Mouse (Mus musculus): ENCODE results near the gene Phactr2. TPM values are rescaled to one million over a fixed set of nuclear protein-coding genes. Genes with fewer than 3 reads are reported as not detected.

The Phactr2 gene
- polyA plus RNA-seq, 1 experiment from 2014 or later = 70.5 TPM

GRCm38 (mm10) chr10:13280298-13280853 lies 193.8 kb downstream of the Phactr2 start:
- Histone ChIP-seq H3K27ac (ENCODE audit: low read depth, low read length) (no peak overlapping the region; the same call in 1 of the 2 replicates), H3K9me3 (replicated peaks; ENCODE audit: control insufficient read depth, low read length) (no peaks in the 10 kb centered on the region), H3K4me1 (ENCODE audit: control insufficient read depth, insufficient read depth, low read length) (peaks cover 23% of the 10 kb centered on the region), H3K9ac (ENCODE audit: low read depth, low read length) (no peak overlapping the region), H3K4me2 (no peak overlapping the region), H3K4me3 (ENCODE audit: low read depth, low read length) (no peak overlapping the region), H3K27me3 (ENCODE audit: control insufficient read depth, insufficient read depth, low read length) (no peaks in the 10 kb centered on the region), H3K36me3 (ENCODE audit: control insufficient read depth, insufficient read depth, low read length) (no peaks in the 10 kb centered on the region; the same call in 1 of the 2 replicates)
- WGBS (ENCODE audit: insufficient replicate concordance) = 28% methylated on average over 6 of the region's 6 CpGs
- ATAC-seq (replicated peaks; ENCODE audit: insufficient number of reproducible peaks, low FRiP score, low TSS enrichment) = peak; percentile 65

GRCm38 (mm10) chr10:13276298-13276697 lies 197.9 kb downstream of the Phactr2 start:
- Histone ChIP-seq H3K4me2 (no peak overlapping the region), H3K4me1 (ENCODE audit: control insufficient read depth, insufficient read depth, low read length) (peaks cover 23% of the 10 kb centered on the region; the same call in 1 of the 2 replicates), H3K9me3 (replicated peaks; ENCODE audit: control insufficient read depth, low read length) (no peaks in the 10 kb centered on the region), H3K4me3 (ENCODE audit: low read depth, low read length) (no peak overlapping the region), H3K36me3 (ENCODE audit: control insufficient read depth, insufficient read depth, low read length) (no peaks in the 10 kb centered on the region; the same call in 1 of the 2 replicates), H3K27ac (ENCODE audit: low read depth, low read length) (no peak overlapping the region), H3K9ac (ENCODE audit: low read depth, low read length) (no peak overlapping the region), H3K27me3 (ENCODE audit: control insufficient read depth, insufficient read depth, low read length) (no peaks in the 10 kb centered on the region)
- no peak for ATAC-seq (replicated peaks; ENCODE audit: insufficient number of reproducible peaks, low FRiP score, low TSS enrichment)
- WGBS (ENCODE audit: insufficient replicate concordance) = 79% methylated on average over 5 of the region's 5 CpGs

GRCm38 (mm10) chr10:13275152-13275551 lies 199.1 kb downstream of the Phactr2 start:
- Histone ChIP-seq H3K4me3 (ENCODE audit: low read depth, low read length) (no peak overlapping the region), H3K27ac (ENCODE audit: low read depth, low read length) (peak overlapping the region; percentile 57), H3K4me1 (ENCODE audit: control insufficient read depth, insufficient read depth, low read length) (peaks cover 25% of the 10 kb centered on the region; the same call in 1 of the 2 replicates), H3K9me3 (replicated peaks; ENCODE audit: control insufficient read depth, low read length) (no peaks in the 10 kb centered on the region), H3K4me2 (no peak overlapping the region), H3K36me3 (ENCODE audit: control insufficient read depth, insufficient read depth, low read length) (no peaks in the 10 kb centered on the region; the same call in 1 of the 2 replicates), H3K27me3 (ENCODE audit: control insufficient read depth, insufficient read depth, low read length) (no peaks in the 10 kb centered on the region), H3K9ac (ENCODE audit: low read depth, low read length) (no peak overlapping the region)
- WGBS (ENCODE audit: insufficient replicate concordance) = 46% methylated on average over 6 of the region's 6 CpGs
- no peak for ATAC-seq (replicated peaks; ENCODE audit: insufficient number of reproducible peaks, low FRiP score, low TSS enrichment)

- ATAC-seq (replicated peaks; ENCODE audit: insufficient number of reproducible peaks, low FRiP score, low TSS enrichment) = no peak; the same call in 1 of the 2 replicates
- peak overlapping the region; percentile 73 for H3K27ac ChIP-seq (ENCODE audit: low read depth, low read length)
- no peaks in the 10 kb centered on the region; the same call in 1 of the 2 replicates for H3K36me3 ChIP-seq (ENCODE audit: control insufficient read depth, insufficient read depth, low read length)
- no peaks in the 10 kb centered on the region for H3K9me3 ChIP-seq (replicated peaks; ENCODE audit: control insufficient read depth, low read length)
- 25% methylated on average over 4 of the region's 4 CpGs for WGBS (ENCODE audit: insufficient replicate concordance)
- H3K27me3 ChIP-seq (ENCODE audit: control insufficient read depth, insufficient read depth, low read length) = no peaks in the 10 kb centered on the region
- no peak overlapping the region for H3K4me3 ChIP-seq (ENCODE audit: low read depth, low read length)
- H3K4me2 ChIP-seq = no peak overlapping the region
- H3K4me1 ChIP-seq (ENCODE audit: control insufficient read depth, insufficient read depth, low read length) = peaks cover 25% of the 10 kb centered on the region; the same call in 1 of the 2 replicates
- no peak overlapping the region for H3K9ac ChIP-seq (ENCODE audit: low read depth, low read length)
Measured at GRCm38 (mm10) chr10:13274699-13275098, 199.5 kb downstream of the Phactr2 start.

GRCm38 (mm10) chr10:13273756-13274155 lies 200.5 kb downstream of the Phactr2 start:
- Histone ChIP-seq H3K27ac (ENCODE audit: low read depth, low read length) (0 out of 2 replicates have a peak overlapping the region, but pooled peaks have one; percentile 29), H3K36me3 (ENCODE audit: control insufficient read depth, insufficient read depth, low read length) (no peaks in the 10 kb centered on the region; the same call in 1 of the 2 replicates), H3K4me1 (ENCODE audit: control insufficient read depth, insufficient read depth, low read length) (peaks cover 25% of the 10 kb centered on the region; the same call in 1 of the 2 replicates), H3K9ac (ENCODE audit: low read depth, low read length) (no peak overlapping the region), H3K27me3 (ENCODE audit: control insufficient read depth, insufficient read depth, low read length) (no peaks in the 10 kb centered on the region), H3K4me2 (no peak overlapping the region), H3K4me3 (ENCODE audit: low read depth, low read length) (no peak overlapping the region), H3K9me3 (replicated peaks; ENCODE audit: control insufficient read depth, low read length) (no peaks in the 10 kb centered on the region)
- WGBS (ENCODE audit: insufficient replicate concordance) = 74% methylated on average over 1 of the region's 1 CpGs
- no peak for ATAC-seq (replicated peaks; ENCODE audit: insufficient number of reproducible peaks, low FRiP score, low TSS enrichment)

GRCm38 (mm10) chr10:13271716-13272115 lies 202.5 kb downstream of the Phactr2 start:
- H3K9ac ChIP-seq (ENCODE audit: low read depth, low read length) = no peak overlapping the region
- ATAC-seq (replicated peaks; ENCODE audit: insufficient number of reproducible peaks, low FRiP score, low TSS enrichment) = no peak
- no peak overlapping the region for H3K4me3 ChIP-seq (ENCODE audit: low read depth, low read length)
- H3K9me3 ChIP-seq (replicated peaks; ENCODE audit: control insufficient read depth, low read length) = no peaks in the 10 kb centered on the region
- peaks cover 17% of the 10 kb centered on the region; the same call in 1 of the 2 replicates for H3K4me1 ChIP-seq (ENCODE audit: control insufficient read depth, insufficient read depth, low read length)
- H3K27ac ChIP-seq (ENCODE audit: low read depth, low read length) = no peak overlapping the region
- H3K27me3 ChIP-seq (ENCODE audit: control insufficient read depth, insufficient read depth, low read length) = no peaks in the 10 kb centered on the region
- 83% methylated on average over 8 of the region's 8 CpGs for WGBS (ENCODE audit: insufficient replicate concordance)
- no peaks in the 10 kb centered on the region for H3K36me3 ChIP-seq (ENCODE audit: control insufficient read depth, insufficient read depth, low read length)
- H3K4me2 ChIP-seq = no peak overlapping the region

- Histone ChIP-seq H3K27ac (ENCODE audit: low read depth, low read length) (no peak overlapping the region), H3K27me3 (ENCODE audit: control insufficient read depth, insufficient read depth, low read length) (no peaks in the 10 kb centered on the region), H3K4me1 (ENCODE audit: control insufficient read depth, insufficient read depth, low read length) (peaks cover 15% of the 10 kb centered on the region; the same call in 1 of the 2 replicates), H3K36me3 (ENCODE audit: control insufficient read depth, insufficient read depth, low read length) (no peaks in the 10 kb centered on the region), H3K4me3 (ENCODE audit: low read depth, low read length) (no peak overlapping the region), H3K4me2 (no peak overlapping the region), H3K9ac (ENCODE audit: low read depth, low read length) (no peak overlapping the region), H3K9me3 (replicated peaks; ENCODE audit: control insufficient read depth, low read length) (no peaks in the 10 kb centered on the region)
- no peak for ATAC-seq (replicated peaks; ENCODE audit: insufficient number of reproducible peaks, low FRiP score, low TSS enrichment)
- WGBS (ENCODE audit: insufficient replicate concordance) = 84% methylated on average over 7 of the region's 7 CpGs
Measured at GRCm38 (mm10) chr10:13271099-13271498, 203.1 kb downstream of the Phactr2 start.

GRCm38 (mm10) chr10:13270270-13270669 lies 203.9 kb downstream of the Phactr2 start:
- H3K27ac ChIP-seq (ENCODE audit: low read depth, low read length) = no peak overlapping the region
- 78% methylated on average over 7 of the region's 7 CpGs for WGBS (ENCODE audit: insufficient replicate concordance)
- ATAC-seq (replicated peaks; ENCODE audit: insufficient number of reproducible peaks, low FRiP score, low TSS enrichment) = no peak

GRCm38 (mm10) chr10:13259251-13259650 lies 215.0 kb downstream of the Phactr2 start:
- no peak for ATAC-seq (replicated peaks; ENCODE audit: insufficient number of reproducible peaks, low FRiP score, low TSS enrichment)
- Histone ChIP-seq H3K4me1 (ENCODE audit: control insufficient read depth, insufficient read depth, low read length) (peaks cover 22% of the 10 kb centered on the region), H3K4me2 (no peak overlapping the region), H3K9me3 (replicated peaks; ENCODE audit: control insufficient read depth, low read length) (no peaks in the 10 kb centered on the region), H3K4me3 (ENCODE audit: low read depth, low read length) (no peak overlapping the region), H3K27ac (ENCODE audit: low read depth, low read length) (no peak overlapping the region), H3K9ac (ENCODE audit: low read depth, low read length) (no peak overlapping the region), H3K36me3 (ENCODE audit: control insufficient read depth, insufficient read depth, low read length) (no peaks in the 10 kb centered on the region; the same call in none of the 2 replicates), H3K27me3 (ENCODE audit: control insufficient read depth, insufficient read depth, low read length) (no peaks in the 10 kb centered on the region)
- 82% methylated on average over 3 of the region's 3 CpGs for WGBS (ENCODE audit: insufficient replicate concordance)

More at GRCm38 (mm10) chr10:13270270-13270669, 203.9 kb downstream of the Phactr2 start:
- H3K4me3 ChIP-seq (ENCODE audit: low read depth, low read length) = no peak overlapping the region
- H3K9me3 ChIP-seq (replicated peaks; ENCODE audit: control insufficient read depth, low read length) = no peaks in the 10 kb centered on the region
- H3K4me1 ChIP-seq (ENCODE audit: control insufficient read depth, insufficient read depth, low read length) = peaks cover 13% of the 10 kb centered on the region; the same call in 1 of the 2 replicates
- no peaks in the 10 kb centered on the region for H3K27me3 ChIP-seq (ENCODE audit: control insufficient read depth, insufficient read depth, low read length)
- no peaks in the 10 kb centered on the region for H3K36me3 ChIP-seq (ENCODE audit: control insufficient read depth, insufficient read depth, low read length)
- H3K4me2 ChIP-seq = no peak overlapping the region
- H3K9ac ChIP-seq (ENCODE audit: low read depth, low read length) = no peak overlapping the region
